Mouse (Mus musculus) cerebellum, postnatal 25 days (tissue): ENCODE measurements at regions not wholly inside any gene's neighbourhood (a gene's known extent, or its start where the extent isn't known, plus 50 kb on each side); places are given as distances from the start of the nearest gene placed in this dataset.
"Not testable (repeated sequence)": the region's sequence is repeated elsewhere in the genome, so short reads cannot be mapped to it uniquely, and the experiment has no call there.

Experiments
- DNase-seq, 2 experiments: peaks; one replicate each; pipeline ENCODE4 v3.0.0; 2021; ENCODE audit warnings: mixed read lengths in 2 of 2

DNA sequence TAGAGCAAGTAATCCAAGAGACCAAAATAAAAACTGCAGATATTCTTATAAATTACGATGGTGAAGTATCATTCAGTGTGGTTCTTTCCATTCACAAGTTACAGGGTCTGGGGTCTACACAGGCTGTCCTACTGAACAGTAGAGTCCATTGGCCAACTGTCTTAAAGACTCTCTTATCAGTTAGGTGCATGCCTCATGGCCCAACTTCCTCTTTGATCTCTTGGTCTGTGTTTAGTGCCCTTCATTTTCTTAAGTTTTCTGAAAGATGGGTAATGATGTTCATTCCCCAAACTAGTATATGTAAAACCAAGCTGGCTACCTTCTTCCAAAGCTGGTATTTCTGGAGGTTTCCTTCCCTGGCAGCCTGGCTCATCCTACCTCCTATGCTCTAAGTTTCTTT, 268.7 kb upstream of the Ift57 start:
- DNase-seq = no peak

GRCm38 (mm10) chr16:49431902-49432301, 267.1 kb upstream of the Ift57 start:
- DNase-seq = no peak

GRCm38 (mm10) chr16:49441225-49441624, 257.8 kb upstream of the Ift57 start:
- DNase-seq = peak in 1 of 2 experiments; percentile 14

- not testable (repeated sequence) for DNase-seq
Observed at GRCm38 (mm10) chr16:49447356-49447755, 251.7 kb upstream of the Ift57 start.

GRCm38 (mm10) chr16:49493881-49494280, 205.2 kb upstream of the Ift57 start:
- DNase-seq = no peak

DNA sequence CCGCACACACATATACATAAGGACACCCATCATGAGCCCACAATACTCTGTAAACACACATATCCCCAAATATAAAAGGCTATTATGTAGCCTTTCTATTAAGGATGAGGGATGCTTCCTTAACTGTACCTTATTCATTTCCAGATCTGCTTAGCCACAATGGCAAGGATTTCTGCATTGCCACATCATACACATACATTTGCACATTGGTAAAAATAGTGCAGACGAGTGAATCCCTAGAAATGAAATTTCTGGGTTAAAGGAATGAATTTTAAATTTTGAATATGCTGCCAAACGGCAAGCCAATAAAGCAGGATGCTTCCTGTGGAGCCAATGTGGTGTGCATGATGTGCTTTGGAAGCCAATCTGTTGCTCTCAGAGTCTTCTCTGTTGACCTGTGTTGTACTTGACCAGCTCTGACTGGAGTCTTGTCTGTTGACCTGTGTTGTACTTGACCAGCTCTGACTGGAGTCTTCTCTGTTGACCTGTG, 201.5 kb upstream of the Ift57 start:
- DNase-seq = no peak

DNA sequence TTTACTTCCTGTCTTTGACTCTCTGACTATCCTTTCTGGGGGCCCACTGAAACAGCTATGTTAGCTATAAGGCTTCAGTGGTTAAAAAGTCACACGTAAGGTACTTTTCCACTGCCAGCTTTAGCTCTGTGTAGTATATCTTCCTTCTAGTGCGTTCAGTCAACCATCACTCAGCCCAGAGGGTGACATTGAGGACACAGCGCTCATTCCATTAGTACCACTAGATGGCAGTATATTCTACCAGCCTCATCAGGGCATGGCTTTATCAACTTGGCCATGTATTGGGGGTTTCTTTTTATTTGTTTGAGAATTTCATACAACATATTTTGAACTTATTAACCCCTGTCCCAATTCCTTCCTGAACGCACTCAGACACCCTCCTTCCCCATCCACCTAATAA, 198.2 kb upstream of the Ift57 start:
- DNase-seq = peak; percentile 27 to 50

DNA sequence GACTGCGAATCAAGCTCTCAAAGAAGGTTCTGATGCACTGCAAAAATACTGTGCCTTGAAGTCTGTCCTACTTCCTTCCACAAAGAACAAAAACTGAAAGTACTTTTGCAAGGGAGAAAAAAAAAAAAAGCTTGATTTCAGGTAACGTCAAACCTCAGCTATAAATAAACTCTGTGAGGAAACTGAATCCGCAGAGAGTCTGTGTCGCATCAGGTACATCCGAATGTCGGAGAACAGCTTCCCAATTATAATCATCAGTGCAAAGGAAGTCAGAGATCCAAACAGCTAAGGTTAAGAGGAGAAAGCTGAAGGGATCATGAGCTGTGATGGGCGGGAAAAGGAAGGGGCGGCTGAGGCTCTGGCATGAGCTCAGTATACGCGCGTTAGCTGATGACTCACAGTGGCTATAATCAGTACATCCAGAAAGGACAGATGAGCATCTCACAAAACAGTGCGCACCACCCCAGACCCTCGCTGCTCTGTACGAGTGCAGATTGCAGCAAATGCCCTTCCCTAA, 195.1 kb upstream of the Ift57 start:
- peak; percentile 18 to 38 for DNase-seq

GRCm38 (mm10) chr16:49504669-49505068, 194.4 kb upstream of the Ift57 start:
- no peak for DNase-seq

- no peak for DNase-seq
Observed at GRCm38 (mm10) chr16:49505271-49505670, 193.8 kb upstream of the Ift57 start.

DNA sequence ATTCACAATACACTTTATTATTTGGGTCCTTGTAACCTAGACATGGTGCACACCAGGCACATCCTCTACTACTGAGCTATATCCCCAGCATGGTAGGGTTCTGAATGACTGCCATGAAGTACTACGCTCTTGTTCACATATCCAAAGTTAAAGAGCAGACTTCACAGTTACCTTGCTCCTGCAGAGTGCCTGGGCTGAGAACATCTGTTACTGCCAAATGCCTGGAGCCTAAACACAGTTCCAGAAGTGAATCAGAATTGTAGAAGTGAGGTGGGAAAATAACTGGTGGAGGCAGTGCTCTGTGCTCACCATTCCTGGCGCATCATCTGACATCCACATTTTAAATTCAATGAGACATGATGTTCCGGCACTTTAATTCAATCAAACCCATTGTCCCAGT, 180.2 kb upstream of the Ift57 start:
- DNase-seq = no peak

DNA sequence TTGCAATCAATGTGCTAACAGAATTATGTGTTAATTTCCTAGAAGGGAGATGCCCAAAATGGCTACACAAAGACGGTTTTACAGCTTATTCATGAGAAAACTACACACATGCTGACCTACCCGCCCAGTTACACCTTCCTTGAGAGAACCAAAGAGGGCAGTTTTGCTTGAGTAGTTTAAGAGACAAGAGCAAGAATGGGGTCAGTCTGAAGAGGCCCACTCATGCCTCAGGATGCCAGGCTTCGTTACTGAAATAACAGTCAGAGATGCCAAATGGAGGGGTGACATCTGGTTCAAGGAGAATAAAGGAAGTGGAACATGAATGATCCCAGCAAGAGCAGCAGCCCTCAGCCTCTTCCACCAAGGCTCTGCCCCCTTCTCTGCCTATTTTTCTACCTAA, 178.6 kb upstream of the Ift57 start:
- no peak for DNase-seq

GRCm38 (mm10) chr16:49521685-49522084, 177.3 kb upstream of the Ift57 start:
- DNase-seq = no peak

DNA sequence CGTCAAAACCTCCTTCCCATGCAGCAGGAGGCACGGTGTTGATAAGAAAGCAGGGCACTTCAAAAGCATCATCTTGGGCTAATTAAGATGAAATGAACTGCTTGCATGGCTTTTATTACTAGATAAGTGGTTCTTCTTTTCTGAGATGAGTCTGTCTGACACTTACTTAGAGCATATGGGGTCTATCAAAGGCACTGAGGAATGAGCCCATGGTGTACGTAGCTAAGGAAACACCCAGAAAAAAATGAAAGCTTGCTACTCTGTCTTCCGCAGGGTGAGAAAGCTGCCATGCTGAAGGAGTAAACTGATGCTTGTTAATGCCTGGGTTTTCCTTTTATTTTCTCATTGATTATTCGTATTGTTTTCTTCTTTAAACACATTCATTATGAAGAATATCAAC, 176.5 kb upstream of the Ift57 start:
- DNase-seq = no peak

GRCm38 (mm10) chr16:49528618-49529017, 170.4 kb upstream of the Ift57 start:
- DNase-seq = not testable (repeated sequence)

DNA sequence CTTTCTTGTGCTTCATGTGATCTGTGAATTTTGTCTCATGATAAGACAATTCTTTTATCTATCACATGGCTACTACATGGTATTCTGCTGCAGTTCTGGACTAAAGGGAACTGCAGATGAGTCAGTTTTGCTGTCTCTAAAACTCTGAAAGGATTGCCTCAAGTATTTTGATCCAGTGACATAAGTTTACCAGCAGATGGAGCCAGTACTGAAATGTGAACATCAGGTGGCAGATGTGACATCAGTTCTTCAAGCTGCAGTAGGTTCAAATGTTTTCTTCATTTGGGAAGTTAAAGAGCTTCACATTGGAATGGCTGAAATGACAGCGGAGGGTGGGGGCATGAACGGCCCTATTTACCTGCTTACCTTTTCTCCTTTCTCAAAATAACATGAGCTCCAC, 170.0 kb upstream of the Ift57 start:
- DNase-seq = no peak

DNA sequence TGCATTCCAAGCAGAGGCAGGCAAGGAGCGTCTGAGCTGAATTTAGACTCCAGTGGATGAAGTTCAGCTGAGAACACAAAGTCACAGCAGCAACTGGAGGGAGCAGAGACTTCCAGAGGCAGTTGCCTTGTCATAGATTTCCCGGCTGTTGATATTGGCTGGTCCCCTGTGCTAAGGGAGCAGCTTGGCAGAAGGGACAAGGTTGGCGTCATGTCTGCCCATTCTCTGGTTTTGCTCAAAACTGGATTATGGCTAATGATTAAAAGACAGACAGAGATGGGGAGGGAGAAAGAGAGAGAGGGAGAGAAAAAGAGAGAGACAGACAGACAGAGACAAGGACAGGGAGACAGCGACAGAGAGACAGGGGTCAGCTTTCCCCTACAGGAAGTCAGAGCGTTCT, 169.0 kb upstream of the Ift57 start:
- no peak for DNase-seq

GRCm38 (mm10) chr16:49532071-49532686, 166.9 kb upstream of the Ift57 start:
- no peak for DNase-seq

DNA sequence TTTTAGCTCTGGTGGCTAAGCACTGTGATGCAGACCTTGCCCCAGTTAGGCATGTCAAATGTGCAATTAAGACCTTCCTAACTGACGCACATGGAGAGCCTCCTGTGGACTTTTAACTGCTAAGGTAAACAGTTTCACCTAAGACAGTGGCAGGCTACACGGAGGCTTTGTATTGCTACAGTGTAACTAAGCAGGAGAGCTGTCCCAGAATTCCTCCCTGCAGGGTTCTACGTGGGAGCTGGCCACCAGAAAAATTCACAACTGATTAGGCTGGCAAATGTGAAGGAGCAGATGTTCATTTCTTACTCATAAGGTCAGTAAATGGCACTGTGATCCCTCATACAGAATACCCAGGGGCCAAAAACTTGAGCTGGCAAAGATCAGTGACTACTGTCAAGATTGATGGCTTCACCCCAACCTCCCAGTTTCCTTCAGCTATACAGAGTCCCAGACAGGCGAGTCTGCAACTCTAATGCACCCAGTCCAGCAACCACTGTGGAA, 165.5 kb upstream of the Ift57 start:
- peak in 1 of 2 experiments; percentile 12 for DNase-seq

DNA sequence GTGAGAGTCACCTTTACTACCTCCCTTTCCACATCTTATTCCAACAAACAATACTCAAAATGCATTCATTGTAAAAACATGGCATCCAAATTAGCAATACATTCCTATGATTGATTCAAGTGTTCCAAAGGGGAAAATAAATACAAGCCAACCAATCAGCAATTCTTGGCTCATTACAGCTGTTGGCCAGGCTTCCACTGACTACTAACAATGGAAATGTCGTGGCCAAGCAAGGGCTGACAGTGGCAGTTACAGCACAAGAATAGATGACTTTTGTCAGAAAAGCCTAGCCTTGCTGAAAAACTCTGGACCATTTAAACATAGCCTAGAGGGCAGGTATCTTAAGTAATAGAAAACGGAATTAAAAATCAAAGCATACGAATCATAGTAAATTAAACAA, 148.8 kb upstream of the Ift57 start:
- no peak for DNase-seq

DNA sequence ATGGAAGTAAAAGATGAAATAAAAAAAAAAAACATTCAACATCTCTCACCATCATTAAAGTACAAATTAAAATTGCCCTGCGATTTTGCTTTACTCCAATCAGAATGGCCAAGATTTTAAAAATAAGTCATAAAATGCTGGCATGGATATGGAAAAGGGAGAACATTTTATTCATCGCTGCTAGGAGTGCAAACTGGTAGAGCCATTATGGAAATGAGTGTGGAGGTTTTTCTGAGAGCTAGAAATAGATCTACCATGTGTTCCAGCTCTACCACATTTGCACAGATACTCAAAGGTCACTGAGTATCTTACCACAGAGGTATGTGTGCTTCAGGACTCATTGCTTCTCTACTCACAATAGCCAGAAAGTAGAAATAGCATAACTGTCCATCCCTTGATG, 129.0 kb upstream of the Ift57 start:
- DNase-seq = no peak

DNA sequence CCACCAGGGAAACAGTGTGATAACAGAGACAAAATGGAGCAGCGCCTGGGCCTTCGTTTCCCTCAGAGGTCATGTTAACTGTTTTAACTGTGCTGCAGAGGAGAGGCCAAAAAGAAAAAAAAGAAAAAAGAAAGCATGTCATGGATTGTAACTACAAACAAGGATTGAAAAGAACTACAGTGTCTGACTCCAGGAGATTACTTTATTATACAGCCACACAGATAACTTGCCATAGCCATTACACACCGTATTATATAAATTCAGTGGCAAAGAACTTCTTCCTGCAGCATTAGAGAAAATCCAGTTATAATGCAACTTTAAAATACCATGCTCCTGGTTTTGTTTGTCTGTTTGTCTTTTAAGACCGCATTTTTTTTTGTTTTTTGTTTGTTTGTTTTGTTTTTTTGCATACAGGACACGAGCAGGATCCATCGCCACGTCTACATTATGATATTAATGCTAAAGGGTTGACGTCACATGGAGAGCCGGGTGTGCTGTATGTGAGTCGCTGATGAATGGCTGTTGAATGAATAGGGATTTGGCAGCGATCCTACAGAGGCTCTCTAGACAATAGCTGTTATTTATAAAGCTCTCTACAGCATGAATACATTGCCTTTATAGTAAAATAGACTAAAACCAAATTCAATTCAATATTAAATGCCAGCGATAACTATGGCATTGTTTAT, 126.4 kb upstream of the Ift57 start:
- DNase-seq = no peak

DNA sequence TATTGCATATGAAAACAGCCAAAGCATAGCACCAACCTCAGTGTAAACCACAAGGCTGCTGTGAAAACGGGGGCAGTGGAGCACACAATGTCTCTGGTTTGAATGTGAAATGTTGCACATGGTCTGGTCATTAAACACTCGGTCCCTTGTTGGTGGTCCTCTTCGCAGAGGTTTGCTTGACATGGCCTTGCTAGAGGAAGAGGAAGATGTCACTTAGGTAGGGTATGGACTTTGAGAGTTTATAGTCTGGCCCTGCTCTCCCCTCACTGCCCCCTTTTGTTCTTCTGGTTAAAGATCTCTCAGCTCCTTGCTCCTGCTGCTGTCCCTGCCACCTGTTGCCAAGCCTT, 125.9 kb upstream of the Ift57 start:
- DNase-seq = no peak

DNA sequence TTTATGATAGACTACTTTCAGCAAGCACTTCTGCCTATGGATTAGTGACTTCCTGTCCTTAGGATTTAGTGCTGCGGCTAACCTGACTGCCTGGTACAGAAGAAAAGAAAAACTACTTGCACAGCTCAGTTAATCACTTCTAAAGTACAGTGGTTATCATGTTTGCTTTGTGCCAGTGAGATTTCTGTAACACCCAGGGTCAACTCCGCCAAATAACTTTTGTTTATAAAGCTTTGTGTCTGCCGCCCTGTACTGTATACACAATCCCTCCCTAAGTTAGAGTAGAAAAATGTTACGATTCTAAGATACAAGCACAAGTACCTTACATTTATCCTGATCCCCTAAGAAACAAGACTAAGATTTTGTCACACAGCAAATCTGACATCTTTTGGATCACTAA, 120.1 kb upstream of the Ift57 start:
- no peak for DNase-seq
